Mouse (Mus musculus) embryonic facial prominence, embryonic 15.5 days (tissue): Measurements from ENCODE around the gene Sycn. TPM values are rescaled to one million over a fixed set of nuclear protein-coding genes. Genes with fewer than 3 reads are reported as not detected.

Experiments used
- ATAC-seq: fragments of 200-750 bp; cut with Nextera tagmentation; 2 replicates; pipeline ENCODE4 v1.8.0; 2017; ENCODE audit warnings: low read depth, moderate TSS enrichment; ENCODE audit not compliant: insufficient number of reproducible peaks, low FRiP score, low TSS enrichment
- H3K27ac ChIP-seq: fragments of 300-500 bp; sonication (generic); replicated peaks from 2 replicates; pipeline ENCODE4 v1.5.1; 2015; ENCODE audit warnings: mild to moderate bottlenecking, inconsistent platforms
- H3K27me3 ChIP-seq: fragments of 300-500 bp; sonication (generic); 2 replicates; pipeline ENCODE4 v1.6.1; 2015; ENCODE audit warnings: inconsistent platforms
- H3K36me3 ChIP-seq: fragments of 300-500 bp; sonication (generic); 2 replicates; pipeline ENCODE4 v1.6.1; 2015; ENCODE audit warnings: mild to moderate bottlenecking, inconsistent platforms
- H3K4me1 ChIP-seq: fragments of 300-500 bp; sonication (generic); 2 replicates; pipeline ENCODE4 v1.6.1; 2015; ENCODE audit warnings: inconsistent platforms
- H3K4me2 ChIP-seq: fragments of 300-500 bp; sonication (generic); replicated peaks from 2 replicates; pipeline ENCODE4 v1.6.1; 2015; ENCODE audit warnings: mild to moderate bottlenecking, inconsistent platforms
- H3K4me3 ChIP-seq: fragments of 300-500 bp; sonication (generic); replicated peaks from 2 replicates; pipeline ENCODE4 v1.5.1; 2015; ENCODE audit warnings: mild to moderate bottlenecking, inconsistent platforms
- H3K9ac ChIP-seq: fragments of 300-500 bp; sonication (generic); 2 replicates; pipeline ENCODE4 v1.6.1; 2015; ENCODE audit warnings: inconsistent platforms
- H3K9me3 ChIP-seq: fragments of 300-500 bp; sonication (generic); replicated peaks from 2 replicates; pipeline ENCODE4 v1.6.1; 2016; ENCODE audit warnings: inconsistent platforms
- WGBS: fragments of 180-500 bp; shearing (Covaris S2); methylation state at CpG from one replicate; pipeline ENCODE4 v1.1.7; 2015; 5-methylcytosine and 5-hydroxymethylcytosine counted together
- polyA plus RNA-seq: library from polyadenylated mRNA; unstranded; fragments of >200 nt; fragmentation: Nextera tagmentation; extraction: Ambion mirVana; gene quantifications from 2 replicates; pipeline ENCODE4 v1.2.1, GENCODE M21; 2015

Gene Sycn
- polyA plus RNA-seq, 1 experiment from 2014 or later, result not detected

GRCm38 (mm10) chr7:28558486-28558885, 17.8 kb downstream of the Sycn start:
- Histone ChIP-seq H3K9ac (no peak overlapping the region), H3K4me3 (no peak overlapping the region), H3K27me3 (no peaks in the 10 kb centered on the region), H3K4me2 (no peak overlapping the region), H3K4me1 (peaks cover 14% of the 10 kb centered on the region; the same call in 1 of the 2 replicates), H3K9me3 (no peaks in the 10 kb centered on the region), H3K27ac (peak overlapping the region; percentile 69; the same call in 1 of the 2 replicates), H3K36me3 (peaks cover 34% of the 10 kb centered on the region)
- WGBS, result 50% methylated on average over 4 of the region's 4 CpGs
- ATAC-seq, result 0 out of 2 replicates have a peak, but pooled peaks have one; percentile 35

- WGBS, result 89% methylated on average over 10 of the region's 10 CpGs
- Histone ChIP-seq H3K27me3 (no peaks in the 10 kb centered on the region), H3K9ac (no peak overlapping the region), H3K4me1 (peaks cover 14% of the 10 kb centered on the region; the same call in 1 of the 2 replicates), H3K36me3 (peaks cover 58% of the 10 kb centered on the region), H3K9me3 (no peaks in the 10 kb centered on the region), H3K4me2 (no peak overlapping the region), H3K27ac (no peak overlapping the region), H3K4me3 (no peak overlapping the region)
- no peak for ATAC-seq
Measured at GRCm38 (mm10) chr7:28560856-28561255, 20.2 kb downstream of the Sycn start.

GRCm38 (mm10) chr7:28561967-28562366, 21.3 kb downstream of the Sycn start:
- H3K27me3 ChIP-seq, result no peaks in the 10 kb centered on the region
- H3K4me3 ChIP-seq, result no peak overlapping the region
- H3K9ac ChIP-seq, result no peak overlapping the region
- H3K4me1 ChIP-seq, result peaks cover 12% of the 10 kb centered on the region; the same call in 1 of the 2 replicates
- H3K4me2 ChIP-seq, result no peak overlapping the region
- 92% methylated on average over 11 of the region's 11 CpGs for WGBS
- no peaks in the 10 kb centered on the region for H3K9me3 ChIP-seq
- H3K27ac ChIP-seq, result no peak overlapping the region
- H3K36me3 ChIP-seq, result peaks cover 69% of the 10 kb centered on the region
- ATAC-seq, result no peak

GRCm38 (mm10) chr7:28562371-28562770, 21.7 kb downstream of the Sycn start:
- WGBS, result 87% methylated on average over 13 of the region's 13 CpGs

GRCm38 (mm10) chr7:28562951-28563350, 22.3 kb downstream of the Sycn start:
- no peaks in the 10 kb centered on the region for H3K9me3 ChIP-seq
- no peak overlapping the region for H3K4me3 ChIP-seq
- WGBS, result 94% methylated on average over 13 of the region's 13 CpGs
- no peak overlapping the region for H3K9ac ChIP-seq
- ATAC-seq, result no peak
- no peaks in the 10 kb centered on the region for H3K27me3 ChIP-seq
- H3K27ac ChIP-seq, result no peak overlapping the region
- 0 out of 2 replicates have a peak, but pooled peaks cover 10% of the 10 kb centered on the region for H3K4me1 ChIP-seq
- no peak overlapping the region for H3K4me2 ChIP-seq
- H3K36me3 ChIP-seq, result peaks cover 79% of the 10 kb centered on the region

More at GRCm38 (mm10) chr7:28562371-28562770, 21.7 kb downstream of the Sycn start:
- Histone ChIP-seq H3K4me2 (no peak overlapping the region), H3K4me3 (no peak overlapping the region), H3K9me3 (no peaks in the 10 kb centered on the region), H3K27ac (no peak overlapping the region), H3K4me1 (peaks cover 10% of the 10 kb centered on the region; the same call in 1 of the 2 replicates), H3K36me3 (peaks cover 73% of the 10 kb centered on the region), H3K9ac (no peak overlapping the region), H3K27me3 (no peaks in the 10 kb centered on the region)
- ATAC-seq, result no peak

- H3K27me3 ChIP-seq, result no peaks in the 10 kb centered on the region
- ATAC-seq, result 0 out of 2 replicates have a peak, but pooled peaks have one; percentile 21
- 52% methylated on average over 5 of the region's 5 CpGs for WGBS
- peaks cover 16% of the 10 kb centered on the region for H3K4me1 ChIP-seq
- peaks cover 78% of the 10 kb centered on the region for H3K36me3 ChIP-seq
- no peak overlapping the region for H3K4me2 ChIP-seq
- no peak overlapping the region for H3K27ac ChIP-seq
- H3K4me3 ChIP-seq, result no peak overlapping the region
- H3K9me3 ChIP-seq, result no peaks in the 10 kb centered on the region
- no peak overlapping the region for H3K9ac ChIP-seq
Measured at GRCm38 (mm10) chr7:28565407-28565806, 24.7 kb downstream of the Sycn start.

- no peak overlapping the region for H3K4me3 ChIP-seq
- peaks cover 32% of the 10 kb centered on the region for H3K4me1 ChIP-seq
- H3K36me3 ChIP-seq, result peaks cover 62% of the 10 kb centered on the region
- H3K27ac ChIP-seq, result no peak overlapping the region
- no peaks in the 10 kb centered on the region for H3K27me3 ChIP-seq
- no peak overlapping the region for H3K4me2 ChIP-seq
- 86% methylated on average over 4 of the region's 4 CpGs for WGBS
- H3K9me3 ChIP-seq, result no peaks in the 10 kb centered on the region
- no peak overlapping the region for H3K9ac ChIP-seq
- ATAC-seq, result no peak
Measured at GRCm38 (mm10) chr7:28567539-28567938, 26.9 kb downstream of the Sycn start.

GRCm38 (mm10) chr7:28568253-28568652, 27.6 kb downstream of the Sycn start:
- Histone ChIP-seq H3K27me3 (no peaks in the 10 kb centered on the region), H3K4me3 (no peak overlapping the region), H3K9me3 (no peaks in the 10 kb centered on the region), H3K4me2 (no peak overlapping the region), H3K4me1 (peaks cover 32% of the 10 kb centered on the region), H3K27ac (no peak overlapping the region), H3K9ac (no peak overlapping the region), H3K36me3 (peaks cover 56% of the 10 kb centered on the region)
- ATAC-seq, result no peak

- H3K4me1 ChIP-seq, result peaks cover 37% of the 10 kb centered on the region
- ATAC-seq, result 0 out of 2 replicates have a peak, but pooled peaks have one; percentile 19
- H3K27me3 ChIP-seq, result no peaks in the 10 kb centered on the region
- H3K9me3 ChIP-seq, result no peaks in the 10 kb centered on the region
- H3K4me2 ChIP-seq, result peak overlapping the region; percentile 11
- H3K36me3 ChIP-seq, result peaks cover 35% of the 10 kb centered on the region
- 46% methylated on average over 12 of the region's 12 CpGs for WGBS
- no peak overlapping the region for H3K9ac ChIP-seq
- no peak overlapping the region for H3K4me3 ChIP-seq
- H3K27ac ChIP-seq, result peak overlapping the region; percentile 83
Measured at GRCm38 (mm10) chr7:28570291-28570981, 29.8 kb downstream of the Sycn start.

GRCm38 (mm10) chr7:28570982-28571682, 30.4 kb downstream of the Sycn start:
- Histone ChIP-seq H3K4me3 (no peak overlapping the region), H3K27ac (peak overlapping the region; percentile 83), H3K9ac (no peak overlapping the region), H3K27me3 (no peaks in the 10 kb centered on the region), H3K9me3 (no peaks in the 10 kb centered on the region), H3K36me3 (peaks cover 28% of the 10 kb centered on the region), H3K4me2 (peak overlapping the region; percentile 11; the same call in 1 of the 2 replicates), H3K4me1 (peaks cover 44% of the 10 kb centered on the region)
- WGBS, result 39% methylated on average over 5 of the region's 5 CpGs
- no peak for ATAC-seq

- no peak overlapping the region for H3K4me2 ChIP-seq
- H3K27ac ChIP-seq, result no peak overlapping the region
- H3K27me3 ChIP-seq, result no peaks in the 10 kb centered on the region
- H3K4me3 ChIP-seq, result no peak overlapping the region
- H3K36me3 ChIP-seq, result peaks cover 13% of the 10 kb centered on the region
- ATAC-seq, result no peak
- no peak overlapping the region for H3K9ac ChIP-seq
- 82% methylated on average over 5 of the region's 5 CpGs for WGBS
- no peaks in the 10 kb centered on the region for H3K9me3 ChIP-seq
- peaks cover 59% of the 10 kb centered on the region for H3K4me1 ChIP-seq
Measured at GRCm38 (mm10) chr7:28572689-28573088, 32.0 kb downstream of the Sycn start.
